Mouse (Mus musculus): Measurements from ENCODE around the gene Slc31a1.

The Slc31a1 gene

DNA sequence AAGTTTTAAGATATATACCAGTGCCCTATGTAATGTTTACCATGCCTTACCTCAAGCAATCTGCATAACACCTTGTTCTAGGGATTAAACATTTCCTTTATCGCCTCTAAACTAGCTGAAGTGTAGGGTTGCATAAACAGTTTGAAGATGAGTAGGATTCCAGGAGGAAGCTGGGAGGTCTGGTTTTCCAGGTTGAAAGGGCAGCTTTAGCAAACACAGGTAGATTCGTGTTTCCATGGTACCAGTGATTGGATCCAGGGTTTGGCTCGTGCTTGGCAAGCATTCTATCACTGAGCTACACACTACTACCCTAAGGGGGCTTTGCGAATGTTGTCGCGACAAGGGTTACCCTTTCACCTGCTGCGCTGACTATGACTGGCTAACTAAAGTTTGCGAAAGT is 3.8 kb downstream of the Slc31a1 start:
- DNase-seq (ENCODE audit: low read depth): no peak

- DNase-seq (ENCODE audit: low read depth): no peak
Observed at GRCm38 (mm10) chr4:62366291-62366690, 5.8 kb downstream of the Slc31a1 start.

GRCm38 (mm10) chr4:62367586-62367985 is 7.1 kb downstream of the Slc31a1 start:
- no peak for DNase-seq (ENCODE audit: low read depth)

DNA sequence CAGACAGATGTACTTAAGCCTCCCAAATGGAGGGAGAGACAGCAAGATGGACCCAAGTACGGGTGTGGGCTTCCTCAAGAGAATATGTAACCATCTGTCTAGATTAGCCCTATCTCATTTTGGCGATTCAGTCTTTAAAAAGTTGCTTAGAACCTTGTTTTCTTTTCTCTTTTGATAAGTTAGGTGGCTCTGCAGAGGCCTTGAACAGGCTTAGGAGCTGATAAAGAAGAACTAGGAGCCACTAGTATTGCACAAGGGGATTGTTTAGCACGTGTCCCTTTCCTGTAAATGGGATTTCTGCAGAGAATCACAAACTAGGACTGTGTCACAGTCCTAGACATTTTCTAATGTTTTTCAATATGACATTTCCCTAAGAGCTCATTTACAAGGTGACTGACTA is 8.6 kb downstream of the Slc31a1 start:
- no peak for DNase-seq (ENCODE audit: low read depth)

DNA sequence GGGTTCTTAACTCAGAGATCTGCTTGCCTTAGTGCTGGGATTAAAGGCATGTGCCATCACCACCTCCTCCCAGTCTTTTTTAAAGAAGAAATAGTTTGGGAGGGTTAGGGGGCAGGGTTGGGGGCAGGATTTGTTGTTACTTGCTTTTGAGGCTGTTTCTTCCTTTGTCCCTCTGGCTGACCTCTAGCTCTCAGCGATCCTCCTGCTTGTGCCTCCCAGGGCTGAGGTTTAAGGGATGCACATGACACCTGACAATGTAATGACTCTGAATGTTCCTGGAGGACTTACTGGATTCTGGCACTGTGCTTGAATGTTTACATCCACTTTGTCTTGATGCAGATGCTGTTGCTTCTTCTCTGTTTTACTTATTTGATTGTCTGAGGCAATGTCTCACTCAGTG is 11.9 kb downstream of the Slc31a1 start:
- DNase-seq (ENCODE audit: low read depth): no peak

GRCm38 (mm10) chr4:62372818-62373520 is 12.4 kb downstream of the Slc31a1 start:
- DNase-seq (ENCODE audit: low read depth): no peak

DNA sequence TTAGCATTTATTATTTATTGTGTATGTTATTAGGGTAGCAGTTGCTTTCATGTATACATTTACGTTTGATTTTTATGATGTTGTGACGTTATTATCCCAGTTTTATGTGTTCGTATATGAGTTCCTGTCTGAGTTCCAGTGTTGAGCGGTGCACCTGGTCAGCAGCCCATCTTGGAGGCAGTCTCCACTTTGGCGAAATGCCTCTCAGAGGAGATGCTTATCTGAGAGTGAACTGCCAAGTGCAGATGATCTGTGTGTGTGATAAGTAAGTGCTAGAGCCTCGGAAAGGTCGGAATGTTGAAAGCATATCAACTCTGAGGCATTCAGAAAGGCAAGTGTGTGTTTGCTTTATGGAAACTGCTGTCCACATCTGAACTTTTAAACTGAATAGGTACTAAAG is 13.1 kb downstream of the Slc31a1 start:
- DNase-seq (ENCODE audit: low read depth): peak; percentile 8

DNA sequence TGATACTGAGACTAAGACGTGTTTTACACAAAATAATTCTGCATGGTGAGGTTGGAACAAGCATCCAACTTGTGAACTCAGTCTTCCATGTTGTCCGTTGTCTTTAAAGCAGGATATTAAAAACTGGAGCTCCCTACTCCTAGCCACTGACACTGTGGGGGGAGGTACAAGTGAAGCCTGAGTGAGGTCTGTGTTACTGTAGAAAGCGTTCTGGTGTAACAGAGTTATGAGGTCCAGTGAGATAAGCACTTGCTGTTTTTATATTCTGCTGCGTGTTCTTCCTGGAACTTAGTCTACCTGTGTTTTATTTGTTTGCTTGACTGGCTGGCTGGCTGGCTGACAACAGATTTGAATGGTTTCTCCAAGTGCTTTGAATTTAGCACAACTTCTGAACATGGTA is 13.8 kb downstream of the Slc31a1 start:
- DNase-seq (ENCODE audit: low read depth): no peak

GRCm38 (mm10) chr4:62376123-62376522 is 15.6 kb downstream of the Slc31a1 start:
- DNase-seq (ENCODE audit: low read depth): no peak

DNA sequence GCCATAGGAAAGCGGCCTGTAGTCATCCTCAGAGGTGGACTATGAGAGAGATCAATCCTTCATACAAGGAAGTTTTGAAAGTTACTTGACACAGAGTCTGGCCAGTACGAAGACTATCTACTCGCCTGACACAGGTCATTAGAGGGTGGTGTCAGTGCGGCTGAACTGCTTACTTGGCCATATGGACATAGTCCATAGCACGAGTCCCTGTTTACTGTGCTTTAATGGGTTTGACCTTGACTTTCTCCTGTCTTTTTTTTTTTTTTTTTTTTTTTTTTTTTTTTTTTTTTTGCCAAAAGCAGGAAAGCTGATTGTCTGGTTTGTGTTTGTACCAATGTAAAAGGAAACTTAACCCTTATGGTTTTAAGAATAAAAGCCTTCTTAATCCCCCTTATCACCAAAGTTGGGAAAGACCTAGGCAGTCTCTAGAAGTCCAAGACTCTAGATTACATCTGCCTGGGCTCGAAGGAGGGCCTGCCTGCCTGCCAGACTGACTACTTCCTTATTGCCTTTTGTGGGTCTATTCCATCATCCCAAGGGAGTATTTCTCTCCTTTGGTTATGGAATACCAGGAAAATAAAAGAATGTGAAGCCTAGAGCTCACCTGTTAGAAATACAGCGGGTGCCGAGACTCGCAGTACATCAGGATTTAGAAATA is 19.3 kb downstream of the Slc31a1 start:
- no peak for DNase-seq (ENCODE audit: low read depth)

- no peak for DNase-seq (ENCODE audit: low read depth)
Observed at GRCm38 (mm10) chr4:62383207-62383606, 22.7 kb downstream of the Slc31a1 start.

- DNase-seq (ENCODE audit: low read depth): no peak
Observed at GRCm38 (mm10) chr4:62383752-62384151, 23.2 kb downstream of the Slc31a1 start.

- no peak for DNase-seq (ENCODE audit: low read depth)
Observed at GRCm38 (mm10) chr4:62384159-62384558, 23.6 kb downstream of the Slc31a1 start.

GRCm38 (mm10) chr4:62385439-62385838 is 24.9 kb downstream of the Slc31a1 start:
- no peak for DNase-seq (ENCODE audit: low read depth)

DNA sequence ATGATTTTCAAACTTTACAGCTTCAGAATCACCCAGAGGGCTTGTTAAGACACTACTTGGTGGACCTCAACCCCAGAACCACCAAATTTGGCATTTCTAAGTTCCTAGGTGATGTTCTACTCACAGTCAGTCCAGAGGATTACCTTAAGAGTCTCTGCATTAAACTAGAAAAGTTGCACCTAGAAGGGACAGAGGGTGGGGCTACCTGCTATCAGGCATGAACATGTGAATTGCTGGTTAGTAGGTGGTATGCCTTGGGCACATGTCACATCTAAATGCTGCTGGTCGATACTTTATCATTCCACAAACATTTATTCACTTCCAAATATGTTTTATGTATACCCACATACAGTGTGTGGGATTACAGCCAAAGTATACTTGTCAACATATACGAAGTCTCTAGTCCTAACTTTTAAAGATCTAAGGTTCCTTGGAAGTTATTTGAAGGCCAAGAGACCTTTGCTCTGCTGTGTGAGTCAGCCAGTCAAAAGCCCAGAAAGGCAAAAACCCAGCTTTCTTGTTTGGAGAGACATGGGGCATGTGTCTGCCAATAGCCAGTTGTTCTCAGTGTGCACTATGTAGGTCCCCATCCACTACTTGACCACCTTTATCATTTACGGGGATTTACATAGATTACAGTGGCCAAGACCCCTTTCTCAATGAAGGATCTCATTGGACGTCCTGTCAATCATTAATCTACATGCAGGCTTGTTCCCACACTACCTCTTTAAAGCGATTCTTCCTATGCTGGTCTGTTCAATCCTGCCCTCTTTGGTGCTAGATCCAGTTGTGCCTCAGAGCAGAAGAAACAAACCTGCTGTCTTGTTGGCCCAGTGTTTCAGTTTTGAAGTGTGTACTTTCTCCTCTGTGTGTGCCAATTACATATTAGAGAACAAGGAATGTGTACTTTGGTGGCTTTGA is 29.3 kb downstream of the Slc31a1 start:
- DNase-seq (ENCODE audit: low read depth): peak; percentile 13

GRCm38 (mm10) chr4:62391892-62392291 is 31.4 kb downstream of the Slc31a1 start:
- DNase-seq (ENCODE audit: low read depth): no peak

DNA sequence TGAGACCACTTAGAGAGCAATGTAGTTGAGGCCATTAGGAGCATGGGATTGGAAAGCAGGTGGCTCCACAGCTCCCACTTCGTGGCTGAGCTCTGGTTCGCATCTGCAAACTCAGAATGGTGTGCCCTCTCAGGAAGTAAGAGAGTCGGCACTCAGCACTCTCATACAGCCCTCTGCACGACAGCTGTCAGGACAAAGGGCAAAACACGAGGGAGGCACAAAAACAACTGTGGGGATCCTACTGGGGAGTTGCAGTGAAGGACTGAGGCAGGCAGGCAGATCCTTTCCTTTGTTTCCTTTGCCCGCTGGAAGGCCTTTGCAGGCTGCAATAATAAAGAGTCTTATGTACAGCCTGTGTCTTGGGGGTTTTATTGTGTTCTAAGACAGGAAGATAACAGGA is 32.9 kb downstream of the Slc31a1 start:
- no peak for DNase-seq (ENCODE audit: low read depth)

DNA sequence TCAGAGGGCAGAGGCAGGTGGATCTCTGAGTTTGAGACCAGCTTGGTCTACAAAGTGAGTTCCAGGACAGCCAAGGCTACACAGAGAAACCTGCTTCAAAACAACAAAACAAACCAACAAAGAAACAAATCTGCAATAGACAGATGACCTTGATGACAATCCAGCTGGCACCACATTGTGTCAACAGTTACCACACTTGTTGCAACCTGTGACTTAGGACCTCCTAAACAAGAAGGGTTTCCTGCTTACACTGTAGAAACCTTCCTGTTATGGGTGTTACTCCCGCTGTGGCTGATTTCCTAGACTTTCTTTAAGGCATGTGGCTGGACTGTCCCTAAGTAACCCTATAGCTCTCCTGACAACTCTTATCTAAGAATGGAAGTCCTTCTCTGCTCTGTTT is 35.3 kb downstream of the Slc31a1 start:
- no peak for DNase-seq (ENCODE audit: low read depth)

- DNase-seq (ENCODE audit: low read depth): peak; percentile 60
Observed at GRCm38 (mm10) chr4:62397616-62398365, 37.3 kb downstream of the Slc31a1 start.

DNA sequence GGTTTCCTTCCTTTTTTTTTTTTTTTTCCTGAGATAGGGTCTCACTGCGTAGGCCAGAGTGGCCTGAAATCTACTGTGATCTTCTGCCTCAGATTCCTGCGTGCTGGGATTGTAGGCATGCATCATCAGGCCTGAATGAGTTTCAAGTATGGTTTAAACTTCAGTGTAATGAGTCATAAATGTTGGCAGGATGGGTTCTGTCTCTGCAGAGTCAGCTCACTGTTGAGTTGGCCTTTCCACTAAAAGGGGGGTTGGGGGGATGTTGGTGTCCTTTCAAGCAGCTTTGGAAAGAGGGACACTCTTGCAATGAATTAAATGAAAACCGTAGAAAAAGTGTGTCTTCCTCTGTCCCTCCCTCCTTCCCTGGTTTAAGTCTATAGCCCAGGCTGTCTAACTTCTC is 38.4 kb downstream of the Slc31a1 start:
- peak; percentile 91 for DNase-seq (ENCODE audit: low read depth)

DNA sequence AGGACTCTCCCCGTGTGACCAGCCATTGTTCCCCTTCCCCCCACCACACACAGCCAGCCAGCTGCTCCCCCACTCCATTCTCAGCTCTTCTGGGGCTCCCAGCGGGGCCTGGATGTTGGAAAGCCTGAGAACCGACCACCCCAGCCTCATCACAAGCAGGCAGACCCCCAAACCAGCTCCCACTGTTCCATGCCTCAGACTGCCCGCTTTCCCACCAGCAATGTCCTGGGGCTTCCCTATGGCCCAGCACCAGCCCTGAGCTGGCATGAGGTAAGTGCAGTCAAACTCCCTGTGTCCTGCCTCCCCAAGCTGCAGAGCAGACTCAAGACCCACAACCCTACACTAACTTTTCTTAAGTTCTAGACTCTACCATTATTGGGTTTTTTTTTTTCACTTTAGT is 45.6 kb downstream of the Slc31a1 start:
- DNase-seq (ENCODE audit: low read depth): no peak

Measured in NIH3T3 (cell line).